Mouse (Mus musculus) spleen, adult 2 months (tissue): ENCODE measurements around the gene Smg6.

Source experiments
- CTCF ChIP-seq: fragments of 200-500 bp; IDR thresholded peaks from 2 replicates; pipeline ENCODE4 v1.5.1; 2011; ENCODE audit warnings: mild to moderate bottlenecking, inconsistent platforms; ENCODE audit not compliant: insufficient read depth, insufficient read length, insufficient replicate concordance; ENCODE audit errors: extremely low read depth
- POLR2A ChIP-seq: fragments of 200-500 bp; IDR thresholded peaks from 2 replicates; pipeline ENCODE4 v1.6.1; 2011; ENCODE audit warnings: low read depth, low read length, inconsistent platforms

GRCm38 (mm10) chr11:75108909-75109308 lies 183.3 kb downstream of the Smg6 start:
- TF ChIP-seq CTCF (no peak), POLR2A (no peak)
